Mouse (Mus musculus) G1E (cell line): Measurements from ENCODE around the gene Cps1.

ENCODE experiments used
- CTCF ChIP-seq: IDR thresholded peaks from 2 replicates; pipeline ENCODE4 v1.5.1; 2012; ENCODE audit warnings: low read depth, low read length, inconsistent platforms, mixed read lengths
- GATA1 ChIP-seq: IDR thresholded peaks from 2 replicates; pipeline ENCODE4 v1.6.1; 2012; ENCODE audit warnings: borderline replicate concordance, low read length, inconsistent platforms, mixed read lengths
- GATA2 ChIP-seq: IDR thresholded peaks from 2 replicates; pipeline ENCODE4 v1.6.1; 2012; ENCODE audit warnings: low read depth, low read length, inconsistent platforms, borderline replicate concordance
- POLR2AphosphoS5 ChIP-seq: IDR thresholded peaks from 2 replicates; pipeline ENCODE4 v1.6.1; 2012; ENCODE audit warnings: low read depth, low read length, inconsistent platforms; ENCODE audit not compliant: insufficient replicate concordance
- TAL1 ChIP-seq: conservative IDR thresholded peaks from 2 replicates; pipeline ENCODE4 v1.6.1; 2012; ENCODE audit warnings: low read depth, low read length, inconsistent platforms, mixed read lengths

DNA sequence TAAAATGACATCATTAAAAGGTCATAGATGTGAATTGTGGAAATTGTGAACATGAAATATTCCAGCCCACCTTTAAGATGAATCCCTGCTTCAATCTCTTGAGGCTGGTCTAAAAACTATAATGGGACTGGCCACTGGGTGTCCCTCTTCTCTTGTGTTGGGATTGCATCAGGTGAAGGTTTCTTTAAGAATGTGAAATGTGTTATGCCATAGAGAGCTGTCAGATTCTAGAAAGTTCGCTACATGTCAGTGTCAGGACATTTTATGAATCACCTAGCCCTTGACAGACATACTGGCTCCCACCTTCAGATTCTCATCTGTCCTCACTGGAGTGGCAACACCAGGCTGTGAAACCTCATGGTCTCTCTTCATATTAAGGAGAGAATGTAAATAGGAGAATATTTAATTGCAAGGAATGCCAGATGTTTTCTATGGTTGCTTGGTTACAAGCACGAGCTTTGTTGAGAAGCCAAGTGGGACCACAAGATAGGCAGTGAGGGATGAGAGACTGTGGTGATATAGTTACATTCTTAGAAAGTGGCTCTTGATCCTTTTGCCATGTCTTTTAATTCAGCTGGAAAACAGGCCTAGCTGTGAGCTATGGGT, 95.6 kb downstream of the Cps1 start:
- no peak for TF ChIP-seq CTCF
- TF ChIP-seq TAL1 = no peak
- TF ChIP-seq GATA1 = no peak
- TF ChIP-seq GATA2 = no peak
- TF ChIP-seq POLR2AphosphoS5 = no peak
